Mouse (Mus musculus) cortical plate, adult 2 months (tissue): ENCODE data around the gene Exosc7.

Experiments used
- CTCF ChIP-seq: fragments of 200-500 bp; IDR thresholded peaks from 2 replicates; pipeline ENCODE4 v1.5.1; 2011; ENCODE audit warnings: mild to moderate bottlenecking, control low read depth, low read length; ENCODE audit not compliant: insufficient read depth; ENCODE audit errors: extremely low read depth
- POLR2A ChIP-seq: fragments of 200-500 bp; IDR thresholded peaks from 2 replicates; pipeline ENCODE4 v1.6.1; 2011; ENCODE audit warnings: mild to moderate bottlenecking, low read length, control low read depth; ENCODE audit not compliant: insufficient read depth; ENCODE audit errors: extremely low read depth

GRCm38 (mm10) chr9:123104362-123104761 is 8.7 kb upstream of the Exosc7 start:
- TF ChIP-seq POLR2A (no peak), CTCF (no peak)
